Mouse (Mus musculus) regulatory T cell (primary cell): ENCODE results near the gene Qprt.

Experiments
- in situ Hi-C: fragments of 300-600 bp; cut with MboI, MseI; formaldehyde crosslinking; loops from one replicate; pipeline ENCODE4 v1.15.1; 2025; ENCODE audit warnings: high pct_unique_total_duplicates

Qprt gene

GRCm38 (mm10) chr7:127134821-127135447 is 12.9 kb upstream of the Qprt start:
- in situ Hi-C loops = loop anchor here (5.0 kb wide), 1 partner anchor 47 kb away; no protein-coding TSS in a partner anchor

DNA sequence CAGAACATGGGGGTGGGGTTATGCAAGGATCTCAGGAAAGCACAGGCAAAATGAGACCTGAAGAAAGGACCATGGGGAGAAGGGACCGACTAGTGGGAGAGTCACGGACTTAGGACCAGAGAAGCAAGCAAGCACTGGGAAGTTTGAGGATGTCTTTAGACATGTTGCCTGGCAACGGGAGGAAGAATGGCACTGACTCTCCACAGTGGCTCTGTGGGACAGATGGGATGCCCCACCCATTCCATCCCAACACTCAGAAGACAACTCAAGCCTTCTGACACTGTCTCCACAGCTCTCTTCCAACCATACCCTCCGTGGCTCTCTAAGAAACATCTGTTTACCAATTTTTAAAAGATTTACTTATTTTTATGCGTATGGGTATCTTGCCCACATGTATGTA is 11.1 kb upstream of the Qprt start:
- in situ Hi-C loops = no loop called here

DNA sequence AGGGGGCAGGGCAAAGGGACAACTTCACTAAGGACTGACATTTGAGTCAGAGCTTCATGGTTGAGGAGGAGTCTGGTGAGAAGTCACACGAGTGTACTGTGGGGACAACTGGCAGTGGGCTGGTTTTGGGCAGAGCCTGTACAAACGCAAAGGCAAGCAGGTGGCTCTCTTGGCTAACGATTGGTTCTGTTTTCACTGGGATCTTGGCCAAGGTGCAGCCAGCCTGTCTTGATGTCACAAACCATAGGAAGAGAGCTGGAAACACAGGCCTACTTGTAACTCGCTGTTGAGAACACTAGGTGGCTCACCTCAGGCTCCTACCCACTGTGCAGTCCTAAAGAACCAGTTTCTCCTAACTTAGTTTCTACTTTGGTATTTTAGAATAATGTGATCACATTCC is 7.6 kb upstream of the Qprt start:
- in situ Hi-C loops = no loop called here

- in situ Hi-C loops = no loop called here
These were observed 740 bp downstream of the Qprt start for GRCm38 (mm10) chr7:127121061-127121910.

DNA sequence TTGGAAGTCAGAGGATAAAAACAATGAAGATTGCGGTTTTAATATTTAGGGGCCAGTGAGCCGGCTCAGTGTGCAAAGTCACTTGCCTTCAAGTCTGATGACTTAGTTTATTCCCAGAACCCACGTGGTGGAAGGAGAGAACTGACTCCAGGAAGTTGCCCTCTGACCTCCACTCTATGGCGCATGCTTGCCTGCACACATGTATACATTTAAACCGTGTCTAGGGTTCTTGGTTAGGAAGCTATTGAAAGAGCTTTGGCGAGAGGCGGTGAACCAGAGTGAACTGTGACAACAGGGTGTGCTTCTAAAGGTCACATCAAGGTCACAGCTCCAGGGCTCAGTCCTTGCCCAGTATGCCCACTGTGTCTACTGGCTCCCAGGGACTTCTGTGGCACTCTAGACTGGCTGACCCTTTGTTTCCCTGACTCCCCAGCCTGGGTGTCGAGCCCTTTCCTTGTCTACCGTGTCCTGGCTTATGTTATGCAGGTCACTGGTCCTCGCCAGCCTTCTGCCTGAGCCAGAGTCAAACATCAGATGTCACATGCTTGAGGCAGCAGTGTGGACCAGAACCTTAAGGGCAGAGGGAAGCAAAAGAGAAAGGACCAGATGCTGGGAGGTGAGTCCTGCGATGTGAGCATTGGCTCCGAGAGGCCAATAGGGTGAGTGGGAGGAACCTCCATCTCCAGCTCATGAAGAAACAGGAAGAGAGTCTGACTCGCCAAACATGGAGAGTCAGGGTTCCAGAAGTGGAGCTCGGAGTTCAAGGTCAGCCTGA is 3.2 kb downstream of the Qprt start:
- in situ Hi-C loops = no loop called here

DNA sequence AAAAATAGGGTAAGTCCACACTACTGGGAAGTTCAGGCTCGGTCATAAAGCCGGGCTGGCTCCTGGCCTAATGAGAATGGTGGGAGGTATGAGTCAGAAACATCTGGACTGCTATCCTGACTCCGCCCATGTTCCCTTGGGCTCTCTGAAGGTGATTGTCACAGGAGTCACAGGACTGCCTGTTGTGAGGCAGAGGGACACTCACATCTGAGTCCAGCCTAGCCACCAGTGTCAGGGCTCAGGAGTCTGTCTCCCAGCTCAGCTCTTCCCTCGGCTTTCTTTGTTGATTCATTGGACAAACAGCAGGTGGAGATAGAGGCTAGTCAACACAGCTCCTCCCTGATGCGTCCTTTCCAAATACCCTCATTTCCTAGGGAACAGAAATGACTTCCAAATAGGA is 4.1 kb downstream of the Qprt start:
- in situ Hi-C loops = no loop called here

DNA sequence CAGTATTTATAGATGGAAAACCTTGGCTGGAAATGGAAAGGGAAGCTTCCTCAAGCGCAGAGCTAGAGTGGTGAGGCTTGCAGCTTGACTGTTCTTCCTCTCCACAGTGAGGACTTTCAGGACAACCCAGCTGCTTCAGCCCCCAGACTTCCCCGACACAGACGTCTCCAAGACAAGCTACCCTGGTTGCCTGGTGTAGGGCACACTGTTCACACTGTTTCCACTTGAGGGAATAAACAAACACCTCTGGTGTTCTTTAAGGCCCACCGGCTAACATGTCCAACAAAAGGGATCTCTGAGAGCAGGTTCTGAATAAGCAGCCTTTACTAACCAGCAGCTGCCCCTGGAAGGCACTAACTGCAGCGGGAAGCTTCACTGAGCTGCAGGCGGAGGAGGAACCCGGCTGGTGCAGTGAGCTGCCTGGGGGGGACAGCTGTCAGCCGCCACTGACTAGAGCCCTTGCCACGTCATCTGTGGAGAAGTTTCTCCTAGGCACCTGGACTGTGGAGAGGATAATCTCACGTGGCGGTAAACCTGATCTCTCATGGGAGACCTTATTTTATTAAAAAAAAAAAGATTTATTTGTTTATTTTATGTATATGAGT is 5.6 kb downstream of the Qprt start:
- in situ Hi-C loops = no loop called here

- in situ Hi-C loops = no loop called here
These were observed 7.1 kb downstream of the Qprt start for GRCm38 (mm10) chr7:127114920-127115319.

DNA sequence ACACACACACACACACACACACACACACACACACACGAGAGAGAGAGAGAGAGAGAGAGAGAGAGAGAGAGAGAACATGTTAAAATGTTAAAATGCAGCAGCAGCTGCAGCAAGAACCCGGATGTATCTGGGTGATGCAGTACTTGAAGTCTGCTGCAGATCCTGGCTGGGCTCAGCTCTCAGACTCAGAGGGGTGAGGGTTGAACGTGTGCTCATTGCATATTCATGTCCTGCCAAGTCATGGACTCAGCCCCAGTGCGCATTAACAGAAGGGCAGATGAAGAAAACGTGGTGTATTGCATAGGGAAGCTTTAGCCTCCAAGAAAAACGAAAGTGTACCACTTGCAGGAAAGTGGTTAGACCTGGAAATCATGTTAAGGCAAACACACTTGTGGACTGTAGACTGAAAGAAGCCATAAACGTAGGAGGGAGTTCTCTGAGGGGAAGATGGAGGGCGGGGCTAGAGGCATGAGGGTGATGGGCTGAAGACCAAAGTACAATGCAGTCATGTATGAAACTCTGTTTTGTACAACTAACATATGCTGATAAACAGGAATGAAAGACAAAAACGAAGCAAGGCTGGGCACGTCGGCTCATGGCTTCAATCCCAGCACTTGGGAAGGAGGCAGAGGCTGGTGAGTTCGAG is 8.3 kb downstream of the Qprt start:
- in situ Hi-C loops = no loop called here

DNA sequence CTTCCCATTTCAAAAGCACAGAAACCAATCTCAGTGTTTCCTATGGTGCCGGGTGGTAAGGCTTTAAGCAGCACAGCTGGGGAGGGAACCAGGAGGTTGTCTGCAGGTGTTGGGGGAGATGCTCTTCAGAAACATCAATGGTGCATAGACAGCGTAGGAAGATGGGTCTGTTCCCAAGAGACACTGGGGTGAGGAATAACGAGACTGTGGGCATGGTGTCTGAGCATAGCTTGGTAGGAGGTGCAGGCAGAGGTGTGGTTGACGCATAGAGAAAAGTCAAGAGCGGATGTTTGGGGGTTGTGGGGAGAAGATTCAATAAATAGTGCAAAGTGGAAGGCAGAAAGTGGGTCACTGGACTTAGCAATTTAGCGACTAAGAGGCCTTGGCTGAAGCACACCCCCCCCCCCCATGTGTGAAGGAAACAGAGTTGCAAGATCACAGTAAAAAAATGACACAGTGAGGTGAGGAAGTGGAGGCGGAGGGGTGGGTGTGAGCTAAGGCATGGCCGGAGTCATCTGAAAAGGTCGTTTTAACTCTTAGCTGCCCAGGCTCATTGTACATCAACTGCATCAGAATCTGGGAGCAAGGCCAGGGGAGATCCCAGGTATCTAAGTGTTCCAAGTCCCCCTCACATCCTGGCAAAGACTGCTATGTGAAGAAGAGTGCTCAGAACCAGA is 9.0 kb downstream of the Qprt start:
- in situ Hi-C loops = no loop called here

DNA sequence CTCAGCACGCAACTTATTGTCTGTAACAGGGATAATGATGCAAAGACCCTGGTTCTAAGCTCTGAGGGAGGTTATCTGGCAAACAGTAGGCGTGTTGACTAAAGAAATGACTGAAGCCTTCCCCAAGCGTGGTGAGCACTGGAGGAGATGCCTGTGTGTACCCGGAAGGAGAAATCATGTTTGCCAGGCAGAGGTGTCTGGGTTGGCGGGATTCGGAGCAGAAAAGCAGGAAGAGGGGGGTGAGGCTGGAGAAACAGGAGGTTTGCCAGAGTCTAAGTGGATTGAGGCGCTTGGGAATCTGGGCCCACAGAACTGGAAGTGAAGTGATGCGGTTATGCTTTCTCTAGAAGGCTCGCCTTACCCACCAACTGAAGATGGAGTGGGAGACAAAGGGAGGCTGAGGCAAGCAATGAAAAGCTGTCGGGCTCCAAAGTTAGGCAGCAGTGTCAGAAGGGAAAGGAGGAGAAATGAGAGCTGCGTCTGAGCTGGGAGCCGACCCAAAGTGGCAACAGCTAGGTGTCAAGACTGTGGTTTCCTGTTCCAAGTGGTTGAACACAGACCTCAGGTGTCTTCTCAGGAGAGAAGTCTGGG is 9.7 kb downstream of the Qprt start:
- in situ Hi-C loops = no loop called here

DNA sequence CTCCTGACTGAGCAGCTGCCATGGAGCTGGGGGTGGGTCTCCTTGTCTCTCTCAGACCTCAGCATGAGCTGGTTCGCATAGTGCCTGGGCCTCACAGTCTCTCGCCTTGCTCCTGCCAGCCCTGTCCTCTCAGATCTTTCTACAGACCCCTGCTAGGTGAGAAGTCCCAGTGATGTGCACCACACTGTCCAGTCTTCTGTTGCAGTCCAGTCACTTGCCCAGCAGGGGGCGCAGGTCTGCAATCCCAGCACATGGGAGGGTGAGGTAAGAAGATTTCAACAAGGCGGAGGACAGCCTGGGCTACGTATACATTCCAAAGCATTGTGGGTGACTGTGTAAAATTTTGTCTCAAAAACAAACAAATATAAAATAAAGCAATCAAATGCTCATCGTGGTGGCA is 10.6 kb downstream of the Qprt start:
- in situ Hi-C loops = no loop called here

DNA sequence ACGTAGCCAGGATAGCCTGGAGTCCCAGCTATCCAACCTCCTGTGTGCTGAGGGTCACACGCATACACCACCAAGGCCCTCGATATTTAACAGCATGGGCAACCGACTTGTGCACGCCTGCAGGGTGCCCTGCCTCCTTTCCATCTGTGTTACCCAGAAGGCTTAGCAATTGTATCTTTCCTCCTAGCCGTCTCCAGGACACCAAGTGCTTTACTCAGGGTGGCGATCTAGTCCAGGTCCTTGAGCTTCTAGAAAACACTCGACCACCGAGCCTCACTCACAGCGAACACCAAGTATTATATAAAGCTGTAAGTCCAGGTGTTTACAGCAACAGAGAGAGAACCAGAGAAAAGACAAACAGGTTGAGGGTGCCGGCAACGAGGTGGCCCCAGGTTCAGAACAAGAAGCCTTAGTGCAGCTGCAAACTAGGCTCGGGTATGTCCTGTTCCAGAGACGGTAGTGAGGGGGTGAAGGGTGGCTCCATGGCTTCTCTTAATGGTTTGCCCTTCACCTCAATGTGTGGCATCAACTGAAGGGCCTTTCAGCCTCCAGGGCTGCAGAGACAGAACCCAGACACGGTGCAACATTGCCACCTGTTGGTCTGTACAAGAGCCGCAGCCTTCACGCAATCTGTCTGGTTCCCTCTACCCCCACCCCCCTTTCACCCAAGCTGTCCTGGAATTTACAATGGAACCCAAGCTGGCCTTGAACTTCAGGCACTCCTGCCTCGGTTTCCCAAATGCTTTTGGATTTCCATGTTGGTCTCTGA is 11.6 kb downstream of the Qprt start:
- in situ Hi-C loops = no loop called here

DNA sequence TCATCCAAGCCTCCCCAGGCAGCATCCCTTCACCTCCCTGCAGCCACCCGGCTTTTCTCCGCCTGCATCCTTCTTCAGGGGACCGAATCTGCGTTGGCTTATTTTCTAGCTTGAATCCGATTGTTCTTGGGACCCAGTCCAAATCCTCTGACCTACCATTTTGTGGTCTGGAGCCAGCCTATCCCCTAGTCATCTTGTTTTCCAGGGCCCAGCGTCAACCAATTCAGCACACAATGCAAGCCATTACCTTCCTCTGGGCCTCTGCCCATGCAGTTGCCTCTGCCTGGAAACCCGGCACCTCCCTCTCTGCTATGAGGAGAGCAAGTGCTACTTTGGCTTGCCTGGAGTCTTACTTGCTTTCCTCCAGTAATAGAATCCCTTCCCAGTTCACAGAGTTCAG is 16.5 kb downstream of the Qprt start:
- in situ Hi-C loops = loop anchor here (5.0 to 10.0 kb wide), 2 partner anchors 38 to 91 kb away; partner anchors contain the start of genes Mvp, Pagr1a and Pagr1b

DNA sequence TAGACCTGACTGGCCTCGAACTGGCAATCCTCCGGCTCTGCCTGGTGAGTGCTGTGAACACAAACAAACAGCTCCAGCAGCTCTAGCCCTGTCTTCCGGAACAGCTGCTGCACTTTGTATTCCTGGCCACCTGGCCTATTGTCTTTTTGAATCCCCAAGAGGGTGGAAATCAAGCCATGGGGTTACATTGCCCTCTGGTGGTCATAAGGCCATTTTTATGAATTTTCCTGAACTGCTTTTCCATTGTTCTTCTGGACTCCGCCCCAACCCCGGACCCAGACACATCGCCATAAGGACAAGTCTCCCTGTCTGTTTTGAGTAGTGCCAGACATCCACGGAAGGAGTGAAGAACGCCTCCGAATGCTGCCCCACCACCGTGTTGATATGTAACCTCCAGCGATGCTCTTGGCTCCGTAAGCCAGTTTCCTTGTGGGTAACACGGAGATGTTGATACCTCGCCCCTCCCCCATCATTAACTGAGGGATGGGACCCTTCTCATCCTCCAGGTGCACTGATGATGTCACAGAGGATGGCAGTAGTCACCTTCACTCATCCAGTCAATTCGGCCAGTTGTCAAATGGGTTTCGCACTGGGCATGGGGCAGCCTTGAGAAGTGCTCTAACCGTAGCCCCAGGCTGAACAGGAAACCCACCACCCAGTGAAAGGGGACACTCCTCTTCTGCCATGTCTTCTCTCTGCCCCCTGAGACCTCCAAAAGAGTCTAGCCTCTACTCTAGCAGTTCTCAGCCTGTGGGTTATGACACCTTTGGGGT is 17.3 kb downstream of the Qprt start:
- in situ Hi-C loops = loop anchor here (5.0 to 10.0 kb wide), 2 partner anchors 37 to 90 kb away; partner anchors contain the start of genes Mvp, Pagr1a and Pagr1b

DNA sequence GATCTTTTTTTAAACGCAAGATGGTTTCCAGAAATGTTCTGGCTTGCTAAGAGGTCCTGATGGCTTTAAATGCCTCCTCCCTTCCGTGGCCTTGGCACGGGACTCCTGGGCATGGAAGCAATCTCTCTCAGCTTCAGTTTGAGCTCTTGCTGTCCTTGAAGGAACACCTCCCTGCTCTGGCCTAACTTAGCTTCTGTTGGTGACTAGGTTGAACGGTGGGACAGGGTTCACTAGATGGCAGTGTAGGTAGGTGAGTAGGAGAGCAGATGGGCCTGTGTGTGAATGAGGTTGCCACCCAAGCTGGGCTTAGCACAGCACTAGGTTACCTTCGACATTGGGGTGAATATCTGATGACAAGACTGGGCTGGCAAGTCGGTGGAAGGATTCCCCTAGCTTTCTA is 18.1 kb downstream of the Qprt start:
- in situ Hi-C loops = loop anchor here (10.0 kb wide), 1 partner anchor 89 kb away; the partner anchor contains the start of genes Mvp, Pagr1a and Pagr1b

DNA sequence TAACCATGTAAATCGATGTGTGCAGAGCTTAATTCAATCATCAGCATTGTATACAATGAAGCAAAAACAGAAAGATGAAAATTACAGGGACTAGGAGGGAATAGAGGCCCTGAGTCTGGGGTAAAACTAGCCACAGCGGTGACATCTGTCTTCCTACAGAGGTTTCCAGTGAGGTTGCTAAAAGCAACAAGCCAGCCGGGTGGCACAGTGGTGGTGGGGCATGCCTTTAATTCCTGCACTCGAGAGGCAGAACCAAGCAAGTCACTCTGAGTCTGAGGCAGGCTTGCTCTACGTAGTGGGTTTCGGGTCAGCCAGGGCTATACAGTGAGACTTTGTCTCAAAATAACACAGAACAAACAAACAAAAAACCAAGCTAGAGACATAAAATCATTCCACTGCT is 19.9 kb downstream of the Qprt start:
- in situ Hi-C loops = loop anchor here (10.0 kb wide), 1 partner anchor 87 kb away; the partner anchor contains the start of genes Mvp, Pagr1a and Pagr1b

DNA sequence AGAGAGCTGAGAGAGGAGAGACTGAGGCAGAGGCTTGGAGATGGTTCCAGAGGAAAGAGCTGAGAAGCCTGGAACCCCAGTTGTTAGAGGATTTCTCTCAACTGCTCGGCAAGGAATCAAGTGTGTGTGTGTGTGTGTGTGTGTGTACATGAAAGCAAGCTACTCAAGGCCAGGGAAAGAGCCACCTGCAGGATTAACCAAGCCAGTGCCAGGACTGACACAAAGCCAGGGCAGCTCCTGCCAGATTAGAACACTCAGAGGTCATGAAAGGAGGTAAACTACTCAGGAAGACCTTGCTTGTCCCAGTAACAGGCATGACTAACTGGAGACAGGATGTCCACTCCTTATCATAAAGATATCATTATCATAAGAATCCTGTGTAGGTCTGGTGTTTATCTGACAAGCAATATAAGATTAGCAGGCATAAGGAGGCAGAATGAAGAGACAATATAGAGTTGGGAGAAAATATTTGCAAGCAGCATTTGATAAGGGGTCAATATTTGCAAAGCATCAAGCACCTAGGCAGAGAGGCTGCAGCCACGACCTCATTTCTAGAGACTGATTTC is 20.5 kb downstream of the Qprt start:
- in situ Hi-C loops = loop anchor here (10.0 kb wide), 1 partner anchor 87 kb away; the partner anchor contains the start of genes Mvp, Pagr1a and Pagr1b
